Mouse (Mus musculus): ENCODE measurements at regions not wholly inside any gene's neighbourhood (a gene's known extent, or its start where the extent isn't known, plus 50 kb on each side); places are given as distances from the start of the nearest gene placed in this dataset.

DNA sequence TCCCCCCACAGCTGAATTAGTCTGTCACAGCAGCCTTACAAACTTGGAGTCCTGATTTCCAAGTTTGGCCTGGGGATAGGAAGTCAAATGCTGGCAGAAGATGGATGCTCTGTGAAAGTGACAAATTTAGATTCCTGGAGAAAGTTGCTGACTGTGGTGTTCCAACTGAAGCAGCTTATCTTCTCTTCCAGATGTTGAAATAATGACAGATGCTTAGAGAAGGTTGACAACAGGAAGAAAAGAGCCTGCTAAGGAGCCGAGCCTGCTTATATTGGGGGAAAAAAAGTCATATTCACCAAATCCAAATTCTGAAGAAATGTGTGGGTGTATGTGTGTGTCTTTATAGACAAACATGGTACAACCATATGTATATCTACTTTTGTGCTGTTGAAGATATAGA, 1380.4 kb upstream of the Cdh8 start:
- no peak for DNase-seq (ENCODE audit: low spot score in 2 of 2)

DNA sequence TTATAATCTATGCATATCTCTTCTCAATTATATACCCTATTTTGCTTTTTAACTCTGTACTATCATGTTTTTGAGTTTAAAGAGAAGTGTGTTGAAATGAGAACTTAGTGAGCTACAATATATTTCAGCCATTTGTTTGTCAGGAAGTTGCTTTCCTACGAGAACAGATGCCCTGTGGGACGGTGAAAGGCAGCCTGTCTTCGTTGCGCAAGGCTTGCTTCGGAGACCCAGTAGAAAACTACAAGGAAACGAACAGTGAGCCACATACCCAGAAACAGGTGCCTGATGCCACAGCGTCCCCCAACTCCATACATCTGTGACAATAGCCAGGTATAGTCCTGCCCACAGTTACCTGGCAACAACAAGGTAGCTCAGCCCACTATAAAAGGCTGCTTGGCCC, 1377.7 kb upstream of the Cdh8 start:
- no peak for DNase-seq (ENCODE audit: low spot score in 2 of 2)

DNA sequence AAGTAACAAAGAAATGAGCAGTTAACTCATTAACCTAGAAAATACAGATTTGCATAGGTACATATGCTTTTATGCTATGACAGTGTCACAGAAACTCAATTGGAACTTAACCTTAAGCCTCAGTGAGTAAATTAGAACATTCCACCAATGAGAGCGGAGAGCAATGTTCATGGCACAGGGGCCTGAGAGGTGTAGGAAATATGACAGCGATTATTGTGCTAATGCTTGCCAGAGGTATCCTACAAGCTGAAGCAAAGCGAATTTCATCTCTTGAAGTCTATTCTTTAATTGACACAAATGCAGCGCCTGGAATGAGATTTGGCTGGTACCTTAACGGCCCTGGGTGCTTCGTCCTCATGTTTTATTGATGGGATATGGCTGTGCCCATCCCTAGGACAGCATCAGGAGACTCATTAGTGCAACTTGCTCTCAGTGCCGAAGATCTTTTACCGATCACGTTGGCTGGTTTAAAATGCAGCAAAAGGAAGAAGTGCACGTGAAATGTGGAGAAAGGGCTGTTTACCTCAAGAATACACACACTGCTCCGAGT, 1374.4 kb upstream of the Cdh8 start:
- no peak for DNase-seq (ENCODE audit: low spot score in 2 of 2)

DNA sequence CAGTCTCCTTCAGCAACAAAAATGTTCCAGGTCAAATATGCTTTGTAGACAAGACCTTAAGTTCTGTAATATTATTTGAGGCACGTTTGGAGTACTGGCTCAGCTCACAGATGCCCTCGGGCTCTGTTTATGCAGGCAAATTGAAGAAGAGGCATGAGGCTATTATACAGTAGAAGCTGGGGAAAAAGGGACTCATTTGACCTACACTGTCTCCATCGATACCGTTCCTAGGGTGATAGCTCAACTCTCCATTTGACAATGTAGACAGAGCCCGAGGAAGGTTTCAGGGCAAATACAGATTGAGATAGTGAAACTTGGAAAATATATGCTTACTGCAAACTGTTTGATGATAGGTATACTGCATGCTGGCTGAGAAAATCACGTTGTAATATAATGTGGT, 1371.9 kb upstream of the Cdh8 start:
- no peak for DNase-seq (ENCODE audit: low spot score in 2 of 2)

DNA sequence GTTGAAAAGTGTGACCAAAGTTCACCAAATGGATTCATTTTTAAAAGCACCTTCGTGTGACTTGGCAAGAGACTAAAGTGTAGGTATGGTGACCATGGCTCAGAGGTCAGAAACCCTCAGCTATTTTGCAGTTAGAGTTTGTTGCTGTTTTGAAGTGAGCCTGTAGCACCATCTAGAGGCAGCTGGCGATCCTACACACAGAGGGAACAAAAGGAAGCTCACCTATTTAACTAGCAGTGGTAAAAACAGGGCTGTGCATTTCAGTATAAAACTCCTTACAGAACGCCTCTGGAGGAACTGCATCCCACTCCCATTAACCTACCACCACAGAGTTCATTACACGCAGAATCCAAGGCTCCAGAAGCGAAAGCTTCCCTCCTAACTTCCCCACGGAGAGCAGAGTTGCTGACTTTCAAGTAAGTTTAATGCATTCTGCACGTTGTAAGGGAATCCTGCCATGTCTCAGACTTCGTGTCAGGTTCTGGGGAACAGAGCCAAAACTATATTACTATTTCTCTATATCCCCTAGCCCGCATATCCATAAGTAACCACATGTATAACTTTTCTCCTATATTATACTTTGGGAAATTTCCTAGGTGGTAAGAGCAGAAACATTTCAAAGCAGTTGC, 1356.6 kb upstream of the Cdh8 start:
- DNase-seq (ENCODE audit: low spot score in 2 of 2): peak in 1 of 2 experiments; percentile 10

DNA sequence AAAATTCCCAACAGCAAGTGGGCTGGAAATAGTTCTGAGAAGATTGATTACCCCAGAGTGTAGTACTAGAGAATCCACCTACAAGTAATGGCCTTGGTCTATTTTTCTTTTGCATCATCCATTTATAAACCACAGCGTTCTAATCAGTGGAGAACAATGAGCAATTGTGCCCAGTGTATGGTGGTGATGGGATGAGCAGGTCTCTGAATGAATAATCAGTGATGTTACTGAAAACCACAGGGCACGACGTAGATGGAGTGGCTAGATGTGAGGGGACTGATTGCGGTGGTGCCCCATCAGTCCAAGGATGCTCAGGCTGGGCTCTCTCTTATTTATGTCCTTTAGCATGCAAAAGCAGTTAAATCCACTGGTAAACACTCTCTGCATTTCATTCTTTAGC, 1353.3 kb upstream of the Cdh8 start:
- DNase-seq (ENCODE audit: low spot score in 2 of 2): no peak

DNA sequence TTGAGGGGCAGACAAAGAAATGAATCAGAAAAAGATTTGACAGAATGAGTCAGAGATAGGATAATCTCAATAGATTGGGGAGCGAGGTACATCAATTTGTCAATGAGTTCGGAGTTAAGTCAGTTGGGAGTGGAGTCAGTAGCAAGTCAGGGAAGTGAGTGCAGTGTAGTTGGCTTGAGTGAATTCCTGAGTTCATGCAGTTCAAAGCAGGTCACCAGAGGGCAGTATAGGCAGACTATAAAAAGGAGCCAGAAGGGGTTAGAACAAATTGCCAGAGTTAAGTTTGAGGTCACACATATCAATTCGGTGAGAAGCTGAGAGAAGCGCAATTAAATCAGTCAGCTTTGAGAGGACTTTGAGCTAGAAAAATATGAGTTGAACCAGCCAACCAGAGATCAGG, 1317.7 kb upstream of the Cdh8 start:
- no peak for DNase-seq (ENCODE audit: low spot score in 2 of 2)

DNA sequence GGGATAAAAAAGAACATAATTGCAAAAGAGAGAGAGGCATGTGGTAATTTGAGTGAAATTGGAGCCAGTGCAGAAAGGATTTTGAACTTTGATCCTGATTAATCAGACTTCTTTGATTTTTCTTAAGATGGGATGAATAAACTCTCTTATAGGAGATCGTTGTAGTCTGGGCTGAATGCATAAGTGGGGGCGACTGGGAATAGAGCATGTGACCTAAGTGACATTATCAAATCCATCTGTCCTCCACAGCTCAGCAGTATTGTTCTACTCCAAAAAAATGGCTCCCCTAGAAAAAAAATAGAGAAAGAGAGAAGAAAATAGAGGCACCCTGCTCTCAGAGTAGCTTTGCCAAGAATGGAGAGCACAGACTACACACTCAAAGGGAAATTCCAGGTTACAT, 1286.1 kb upstream of the Cdh8 start:
- no peak for DNase-seq (ENCODE audit: low spot score in 2 of 2)

DNA sequence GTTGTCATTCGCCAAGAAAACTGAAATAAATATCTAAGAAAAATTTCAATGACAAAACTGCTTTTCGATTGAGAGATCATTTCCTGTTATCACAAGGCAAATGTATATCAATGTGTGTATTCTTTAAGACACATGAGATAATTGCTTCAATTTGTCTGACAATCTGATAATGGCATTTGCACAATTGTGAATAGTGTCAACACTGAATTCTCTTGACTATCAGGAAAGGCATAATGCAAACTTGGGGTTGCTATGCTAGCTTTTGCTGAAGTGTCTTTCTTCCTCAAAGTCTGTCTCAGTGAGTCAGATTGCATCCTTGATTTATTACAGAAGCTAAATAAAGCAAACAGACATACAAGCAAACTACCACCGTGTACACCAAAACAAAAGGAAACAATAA, 1278.8 kb upstream of the Cdh8 start:
- no peak for DNase-seq (ENCODE audit: low spot score in 2 of 2)

DNA sequence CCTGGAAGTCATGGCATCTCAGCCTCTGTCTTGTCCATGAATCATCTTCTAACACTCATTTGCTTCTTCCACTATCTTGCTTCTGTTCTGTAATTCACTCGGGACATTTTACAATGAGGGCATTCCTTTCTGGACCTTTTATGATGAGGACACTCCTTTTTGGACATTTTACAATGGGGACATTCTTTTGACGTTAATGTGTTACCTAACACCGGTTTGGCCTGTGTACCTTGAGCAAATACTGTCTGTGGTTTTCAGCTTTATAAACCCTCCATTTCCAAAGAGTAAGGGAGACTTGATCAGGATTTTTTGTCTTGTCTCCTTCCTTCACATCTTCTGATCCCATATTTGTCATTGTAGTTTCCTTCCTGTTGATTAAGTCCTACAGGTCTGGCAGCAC, 1262.3 kb upstream of the Cdh8 start:
- no peak for DNase-seq (ENCODE audit: low spot score in 2 of 2)

All from gastrocnemius, postnatal 4 days (tissue).